Mouse (Mus musculus) megakaryocyte, embryonic 14.5 days (primary cell): Measurements from ENCODE around the gene Ap2a1.

Experiments used
- FLI1 ChIP-seq: IDR thresholded peaks from 2 replicates; pipeline ENCODE4 v1.6.1; 2012; ENCODE audit warnings: low read length, inconsistent platforms, mixed read lengths
- GATA1 ChIP-seq: IDR thresholded peaks from 3 replicates; pipeline ENCODE4 v1.6.1; 2012; ENCODE audit warnings: mixed read lengths, low read length, inconsistent platforms, borderline replicate concordance

DNA sequence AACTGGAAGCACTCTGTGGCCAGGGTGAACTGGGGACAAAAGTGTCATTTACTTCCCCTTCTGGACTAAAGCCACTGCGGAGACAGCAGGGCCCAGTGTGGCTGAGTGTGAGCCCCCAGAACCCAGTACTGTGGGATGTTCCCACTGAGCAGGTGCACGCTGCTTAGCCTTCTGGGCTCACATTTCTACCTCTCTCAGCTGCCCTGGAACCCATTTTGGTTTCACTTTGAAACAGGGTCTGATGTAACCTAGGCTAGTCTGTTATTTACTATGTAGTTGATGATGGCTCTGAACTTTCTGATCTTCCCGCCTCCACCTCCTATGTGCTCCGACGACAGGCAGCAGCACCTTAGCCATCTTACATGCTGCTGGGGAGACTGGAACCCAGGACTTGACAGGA lies 33.5 kb upstream of the Ap2a1 start:
- TF ChIP-seq GATA1 (no peak), FLI1 (no peak)
